Mouse (Mus musculus) lung, postnatal 4 days (tissue): ENCODE data around the gene Spdye4c.

Experiments used
- DNase-seq, 2 experiments: peaks; one replicate each; pipeline ENCODE4 v3.0.0; 2021

Spdye4c gene

DNA sequence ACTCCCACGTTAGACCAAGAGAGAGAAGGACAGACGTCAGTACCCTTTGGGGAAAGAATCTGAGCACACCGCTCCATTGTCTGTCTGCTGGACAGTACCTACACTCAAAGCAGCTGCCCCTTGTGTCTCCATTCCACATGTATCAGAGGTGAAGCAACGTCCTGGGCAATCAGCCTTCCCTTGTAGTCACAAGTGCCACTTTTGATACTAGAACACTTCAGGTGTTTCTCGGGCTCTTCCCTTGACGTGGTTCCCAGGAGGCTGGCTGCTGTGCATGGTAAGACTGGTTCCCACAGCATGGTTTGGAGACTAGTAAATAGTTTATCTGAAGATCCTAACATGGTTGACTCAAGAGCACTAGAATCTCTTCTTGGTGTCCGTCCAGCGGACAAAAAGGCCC lies 20.2 kb downstream of the Spdye4c start:
- DNase-seq: no peak

DNA sequence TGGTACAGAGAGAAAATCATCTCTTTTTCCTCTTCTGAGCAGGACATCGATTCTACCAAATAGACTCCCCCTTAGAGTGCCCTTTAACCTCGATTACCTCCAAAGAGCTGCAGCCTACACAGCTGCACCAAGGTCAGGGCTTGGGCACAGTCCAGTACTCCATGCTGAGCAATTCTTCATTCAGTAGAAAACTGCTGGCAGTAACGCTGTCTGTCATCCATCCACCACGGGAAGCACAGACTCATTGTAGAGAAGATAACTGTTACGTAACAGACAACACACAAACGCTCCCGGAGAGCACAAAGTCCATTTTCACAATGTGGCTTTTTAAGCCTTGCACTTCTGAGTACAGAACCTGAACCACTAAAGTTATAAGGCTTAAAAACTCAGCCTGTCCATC lies 21.3 kb downstream of the Spdye4c start:
- DNase-seq: no peak

GRCm38 (mm10) chr2:128613365-128613764 lies 22.4 kb downstream of the Spdye4c start:
- peak; percentile 11 to 29 for DNase-seq

- DNase-seq: no peak
These were observed 24.4 kb downstream of the Spdye4c start for GRCm38 (mm10) chr2:128615366-128615765.

DNA sequence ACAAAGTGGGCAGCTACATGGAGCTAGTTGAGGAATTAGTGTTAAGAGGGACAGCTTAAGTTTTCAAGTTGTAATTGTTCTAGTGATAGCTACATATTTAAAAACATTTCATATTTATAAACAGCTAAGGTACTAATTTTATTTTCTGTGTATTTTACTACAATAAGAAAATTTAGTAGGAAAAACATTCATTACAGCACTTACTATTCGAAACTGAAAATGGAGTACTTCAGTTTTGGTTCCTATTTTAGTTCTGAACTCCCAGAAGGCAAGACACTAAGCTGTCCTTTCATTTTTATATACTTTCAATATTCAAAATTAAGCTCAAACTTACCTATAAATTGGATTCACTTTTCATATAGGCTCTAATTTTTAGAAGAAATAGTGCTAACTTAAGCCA lies 29.6 kb downstream of the Spdye4c start:
- no peak for DNase-seq
